Comparison of ENCODE assay signal across 22 mouse cellular contexts in the genomic region with DNA sequence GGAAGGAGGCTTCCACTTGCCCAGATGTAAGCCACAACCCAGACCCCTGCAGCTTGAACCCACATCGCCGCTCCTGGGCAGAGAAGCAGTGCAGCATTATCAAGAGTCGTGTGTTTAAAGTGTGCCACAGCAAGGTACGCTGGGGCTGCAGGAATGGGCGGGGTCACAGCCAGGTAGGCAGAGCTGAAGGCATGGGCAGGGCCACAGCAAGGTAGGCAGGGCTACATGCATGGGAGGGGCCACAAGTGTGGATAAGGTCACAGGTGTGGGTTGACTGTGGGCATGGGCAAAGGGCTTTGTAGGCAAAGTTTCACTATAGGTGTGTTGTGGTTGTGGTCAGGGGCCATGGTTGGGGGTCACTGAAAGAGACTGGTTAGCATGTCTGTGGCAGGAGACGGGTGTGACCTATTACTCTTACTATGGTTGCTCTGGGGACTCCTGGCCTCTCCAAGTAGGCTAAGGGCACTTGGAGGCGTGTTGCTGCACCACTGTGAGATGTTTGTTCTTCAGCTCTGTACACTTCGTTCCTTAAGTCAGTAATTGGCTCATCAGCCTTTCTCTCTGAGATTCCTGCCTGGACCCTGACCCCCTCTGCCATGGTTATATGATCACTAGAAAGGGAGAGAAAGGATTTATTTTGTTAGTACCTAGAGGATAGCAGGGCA. TPM values are rescaled to one million over a fixed set of nuclear protein-coding genes. Genes with fewer than 3 reads are reported as not detected.
DNase-seq lines count a peak whose midpoint lies in the region; ATAC-seq and TF ChIP-seq lines count a peak whose summit lies in the region.
"Had no signal": no experiment of that assay in that cellular context is flagged by ENCODE, and none has a peak within 500 bp of the region (broad histone marks: within the 10 kb centered on the region; RNA-seq: fewer than 3 reads in every experiment).

No protein-coding gene starts in this region.

- DNase-seq in adrenal gland, postnatal 14 days = peak; percentile 16
- no peak for DNase-seq in adrenal gland, postnatal 36 days
- peak; percentile 37 to 47 for DNase-seq in lung, adult 18-20 months
- no peak for DNase-seq in lung, adult 2 months
- DNase-seq in adipocyte (ENCODE audit: low spot score) = peak; percentile 19
- no peak for DNase-seq in testis, postnatal 10 days (ENCODE audit: low spot score)
- DNase-seq: adrenal gland, adult 2 months; cerebellum, adult 11-12 months; cerebellum, adult 9-10 months; cerebellum, postnatal 25 days; gastrocnemius, adult 2 months; gastrocnemius, postnatal 25 days had no signal

- ATAC-seq in intestine, postnatal 0 days = peak; percentile 78
- ATAC-seq in forebrain, embryonic 16.5 days = no peak
- ATAC-seq: forebrain, embryonic 13.5 days had no signal

- no peak overlapping the region for H3K9ac ChIP-seq in intestine, postnatal 0 days (ENCODE audit: low read depth, low read length)
- no peak overlapping the region for H3K9ac ChIP-seq in forebrain, embryonic 16.5 days (replicated peaks; ENCODE audit: low read depth, low read length)
- H3K9ac ChIP-seq: forebrain, embryonic 13.5 days; heart, embryonic 12.5 days; hindbrain, embryonic 15.5 days had no signal

- no peaks in the 10 kb centered on the region for H3K27me3 ChIP-seq in intestine, postnatal 0 days (replicated peaks; ENCODE audit: control insufficient read depth, insufficient read depth, low read length)
- no peaks in the 10 kb centered on the region for H3K27me3 ChIP-seq in forebrain, embryonic 16.5 days (replicated peaks; ENCODE audit: control insufficient read depth, insufficient read depth, low read length)
- H3K27me3 ChIP-seq: forebrain, embryonic 13.5 days; hindbrain, embryonic 15.5 days had no signal

- no peaks in the 10 kb centered on the region for H3K36me3 ChIP-seq in intestine, postnatal 0 days (ENCODE audit: control insufficient read depth, insufficient read depth)
- H3K36me3 ChIP-seq in forebrain, embryonic 16.5 days (ENCODE audit: control insufficient read depth, insufficient read depth) = no peaks in the 10 kb centered on the region
- H3K36me3 ChIP-seq: heart, embryonic 12.5 days; hindbrain, embryonic 15.5 days had no signal

- H3K4me1 ChIP-seq in lung, adult 2 months (ENCODE audit: control insufficient read depth, insufficient read depth, low read length) = no peaks in the 10 kb centered on the region
- no peaks in the 10 kb centered on the region for H3K4me1 ChIP-seq in intestine, postnatal 0 days (replicated peaks; ENCODE audit: control insufficient read depth, insufficient read depth, low read length)
- no peaks in the 10 kb centered on the region for H3K4me1 ChIP-seq in forebrain, embryonic 16.5 days (replicated peaks; ENCODE audit: control insufficient read depth, insufficient read depth, low read length)
- H3K4me1 ChIP-seq: forebrain, embryonic 13.5 days; heart, embryonic 12.5 days; hindbrain, embryonic 15.5 days had no signal

- no peak for TF ChIP-seq POLR2A in lung, adult 2 months (IDR thresholded peaks at IDR 0.05; ENCODE audit: borderline replicate concordance, extremely low read depth, low read depth, low read length)

- 0 out of 2 replicates have a peak overlapping the region, but pooled peaks have one; percentile 13 for H3K4me2 ChIP-seq in intestine, postnatal 0 days (replicated peaks; ENCODE audit: low read depth)
- H3K4me2 ChIP-seq in forebrain, embryonic 16.5 days (ENCODE audit: low read length) = no peak overlapping the region
- H3K4me2 ChIP-seq: forebrain, embryonic 13.5 days; heart, embryonic 12.5 days; hindbrain, embryonic 15.5 days had no signal

- WGBS in lung, adult 2 months = 67% methylated on average over 8 of the region's 8 CpGs
- WGBS in intestine, postnatal 0 days = 55% methylated on average over 8 of the region's 8 CpGs
- WGBS in forebrain, embryonic 16.5 days = 84% methylated on average over 8 of the region's 8 CpGs

- no peak for TF ChIP-seq CTCF in lung, adult 2 months (IDR thresholded peaks at IDR 0.05; ENCODE audit: insufficient read depth, low read length)
- no peak for TF ChIP-seq CTCF in intestine, postnatal 0 days (IDR thresholded peaks at IDR 0.05; ENCODE audit: low read depth)

- H3K9me3 ChIP-seq in intestine, postnatal 0 days (ENCODE audit: control insufficient read depth) = no peaks in the 10 kb centered on the region
- no peaks in the 10 kb centered on the region for H3K9me3 ChIP-seq in forebrain, embryonic 16.5 days (ENCODE audit: control insufficient read depth, low read length)
- H3K9me3 ChIP-seq: forebrain, embryonic 13.5 days; heart, embryonic 12.5 days; hindbrain, embryonic 15.5 days had no signal

- H3K27ac ChIP-seq in intestine, postnatal 0 days (ENCODE audit: low read depth, low read length) = no peak overlapping the region
- no peak overlapping the region for H3K27ac ChIP-seq in forebrain, embryonic 16.5 days (ENCODE audit: low read length)
- H3K27ac ChIP-seq: forebrain, embryonic 13.5 days; gastrocnemius, adult 2 months; hindbrain, embryonic 15.5 days had no signal

- H3K4me3 ChIP-seq in lung, adult 2 months (replicated peaks; ENCODE audit: extremely low read depth, low read depth, low read length) = no peak overlapping the region
- H3K4me3 ChIP-seq in intestine, postnatal 0 days (ENCODE audit: low read depth, low read length) = no peak overlapping the region
- H3K4me3 ChIP-seq in forebrain, embryonic 16.5 days (replicated peaks; ENCODE audit: low read length) = no peak overlapping the region
- H3K4me3 ChIP-seq: forebrain, embryonic 13.5 days; gastrocnemius, adult 2 months; heart, embryonic 12.5 days; hindbrain, embryonic 15.5 days had no signal

RNA-seq across cellular contexts. Expression of a gene that starts 9.5 kb away (rescaled TPM):
- total RNA-seq in adrenal gland, postnatal 14 days (2021) = 0.78 and 4.3 TPM in 2 replicates
- under 1 TPM; 0.33 to 0.59 TPM for total RNA-seq in adrenal gland, postnatal 36 days (2021)
- polyA plus RNA-seq in lung, adult 2 months (2012; rRNA removed) = 1.8 and 53.0 TPM in 2 replicates
- polyA plus RNA-seq in intestine, postnatal 0 days (2015; fragmentation: Nextera tagmentation; extraction: Ambion mirVana) = 167 and 175 TPM in 2 replicates
- 0.18 and 0.47 TPM in 2 replicates for polyA plus RNA-seq in forebrain, embryonic 16.5 days (2015; fragmentation: Nextera tagmentation; extraction: Ambion mirVana)
- total RNA-seq: granulocyte monocyte progenitor cell, adult 5-6 weeks; heart, adult 8-10 months; heart, postnatal 25 days; MEL had no signal

RNA-seq across cellular contexts. Expression of a gene that starts 44.6 kb away (rescaled TPM):
- not detected in 2 replicates for total RNA-seq in adrenal gland, postnatal 14 days (2021)
- total RNA-seq in adrenal gland, postnatal 36 days (2021) = not detected
- 0.03 and 0.04 TPM in 2 replicates for polyA plus RNA-seq in lung, adult 2 months (2012; rRNA removed)
- polyA plus RNA-seq in intestine, postnatal 0 days (2015; fragmentation: Nextera tagmentation; extraction: Ambion mirVana) = 8.9 and 9.8 TPM in 2 replicates
- polyA plus RNA-seq in forebrain, embryonic 16.5 days (2015; fragmentation: Nextera tagmentation; extraction: Ambion mirVana) = 0.15 and 0.20 TPM in 2 replicates
- total RNA-seq: adrenal gland, adult 2 months; gastrocnemius, adult 2 months; gastrocnemius, postnatal 25 days; heart, adult 8-10 months; heart, postnatal 25 days had no signal
- polyA plus RNA-seq: cortical plate, adult 2 months had no signal

Comparison
In these comparisons a context has a peak if more than half of its experiments do, and no peak if none do; other contexts are left out.
1. DNase-seq: peak in adrenal gland, postnatal 14 days (single experiment), lung, adult 18-20 months (2 of 2) and adipocyte (single experiment); none in adrenal gland, postnatal 36 days (0 of 2), lung, adult 2 months (single experiment) and testis, postnatal 10 days (single experiment).